Mouse (Mus musculus): ENCODE data around the gene Tenm2. TPM values are rescaled to one million over a fixed set of nuclear protein-coding genes. Genes with fewer than 3 reads are reported as not detected.

The Tenm2 gene
- total RNA-seq, 2 experiments from 2014 or later, result 0.29 to 0.49 TPM

DNA sequence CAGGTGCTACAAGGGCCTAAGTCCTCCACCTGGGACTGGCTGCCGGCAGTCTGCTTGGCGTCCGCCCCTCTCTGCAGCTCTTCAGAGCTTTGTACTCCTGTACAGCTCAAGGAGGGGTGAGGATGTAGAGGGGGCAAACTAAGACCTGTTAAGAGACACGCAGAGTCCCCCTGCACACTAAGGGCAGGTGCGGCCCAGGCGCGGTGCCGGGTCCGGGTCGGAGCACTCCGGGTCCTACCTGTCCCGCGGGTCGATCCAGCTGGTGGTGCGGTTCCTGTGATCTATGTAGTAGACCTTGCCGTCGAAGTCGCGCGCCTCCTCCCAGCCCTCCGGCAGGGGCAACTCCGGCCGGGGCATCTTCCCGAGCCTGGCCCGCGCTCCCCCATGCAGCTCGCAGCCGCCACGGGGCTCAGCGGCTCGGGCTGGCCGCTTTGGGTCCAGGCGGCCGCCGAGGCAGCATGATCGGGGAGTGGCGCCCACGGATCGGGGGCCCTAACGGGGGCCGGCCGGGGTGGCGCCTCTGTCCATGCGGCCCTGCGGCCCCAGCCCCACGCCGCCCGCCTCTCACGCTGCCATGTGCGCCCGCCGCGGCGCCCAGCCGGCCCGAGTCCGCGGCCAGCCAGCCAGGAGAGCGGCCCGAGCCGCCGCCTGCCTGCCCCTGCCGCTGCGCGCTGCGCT lies 1255.9 kb downstream of the Tenm2 start:
- no peak for DNase-seq

DNA sequence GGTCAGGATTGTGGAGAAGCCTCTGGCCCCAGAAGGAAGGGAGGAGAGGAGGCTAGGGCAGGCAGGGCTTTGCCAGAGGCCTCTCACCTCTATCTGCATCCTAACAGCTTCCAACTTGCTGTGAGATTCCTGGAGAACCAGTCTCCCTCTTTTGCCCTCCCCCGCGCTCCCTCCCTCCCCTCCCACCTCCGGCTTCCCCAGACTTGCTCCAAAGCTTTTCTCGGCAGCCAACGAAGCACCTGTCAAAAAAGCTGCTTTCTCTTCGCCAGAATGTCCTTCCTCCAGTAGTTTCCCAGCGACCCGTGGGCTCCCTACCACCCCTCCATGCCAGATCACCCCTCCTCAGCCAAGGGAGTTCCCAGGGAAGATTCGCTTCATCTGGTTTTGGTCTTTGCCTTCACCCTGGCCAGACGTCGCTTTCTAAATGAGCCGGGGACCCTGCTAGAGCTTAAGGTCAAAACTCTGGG lies 1256.5 kb downstream of the Tenm2 start:
- no peak for DNase-seq

DNA sequence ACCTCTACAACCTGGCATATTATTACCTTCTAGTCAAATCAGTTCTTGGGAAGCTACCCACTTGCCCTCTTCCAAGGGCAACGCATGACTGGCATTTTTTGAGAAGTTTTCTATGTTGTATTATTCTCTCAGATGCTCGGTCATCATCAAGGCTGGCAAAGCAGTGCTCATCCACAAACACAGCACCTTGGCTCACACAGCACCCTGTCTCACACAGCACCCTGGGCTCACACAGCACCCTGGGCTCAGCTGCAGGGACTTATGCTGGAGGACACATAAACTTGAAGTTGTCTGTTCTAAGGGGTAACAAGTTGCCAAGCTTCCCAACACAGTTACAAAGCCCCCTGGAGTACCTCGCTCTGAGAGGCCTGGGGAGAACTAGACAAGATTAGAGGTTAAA lies 1258.0 kb downstream of the Tenm2 start:
- DNase-seq, result no peak

DNA sequence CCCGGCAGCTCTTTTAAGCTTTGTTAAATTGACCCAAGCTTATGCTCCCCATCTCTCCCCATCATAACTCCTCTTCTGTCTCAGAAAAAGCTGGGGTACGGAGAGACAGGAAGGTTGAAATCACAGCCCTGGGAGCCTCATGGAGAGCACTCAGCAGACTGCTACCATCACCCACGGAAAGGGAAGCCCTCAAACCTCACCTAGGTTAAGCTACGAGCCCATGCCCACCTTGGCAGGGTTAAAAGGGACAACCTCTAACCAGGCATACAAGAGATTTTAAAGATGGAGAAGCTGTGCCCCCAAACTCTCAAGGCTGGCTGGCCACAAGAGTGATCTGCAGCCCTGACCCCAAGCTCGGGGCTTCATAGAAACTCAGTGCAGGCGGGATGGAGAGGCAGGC lies 1258.7 kb downstream of the Tenm2 start:
- DNase-seq, result no peak

DNA sequence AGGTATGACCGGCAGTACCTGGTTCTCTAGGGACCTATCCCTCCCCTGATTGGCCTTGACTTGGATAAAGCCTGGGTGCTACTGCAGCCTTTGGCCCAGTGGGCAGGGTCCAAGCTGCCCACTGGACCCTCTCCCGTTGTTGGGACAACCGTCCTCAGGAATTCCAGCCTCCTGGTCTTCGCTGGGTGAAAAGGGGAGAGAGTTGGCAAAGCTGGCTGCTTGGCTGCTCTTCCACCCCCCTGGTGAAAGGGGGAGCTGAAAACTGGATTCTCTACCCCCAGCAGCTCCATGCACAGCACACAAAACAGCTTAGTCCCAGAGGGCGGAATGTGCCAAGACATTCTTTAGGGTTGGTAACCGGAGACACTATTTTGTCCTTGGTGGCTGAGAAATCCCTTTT lies 1259.3 kb downstream of the Tenm2 start:
- DNase-seq, result no peak

DNA sequence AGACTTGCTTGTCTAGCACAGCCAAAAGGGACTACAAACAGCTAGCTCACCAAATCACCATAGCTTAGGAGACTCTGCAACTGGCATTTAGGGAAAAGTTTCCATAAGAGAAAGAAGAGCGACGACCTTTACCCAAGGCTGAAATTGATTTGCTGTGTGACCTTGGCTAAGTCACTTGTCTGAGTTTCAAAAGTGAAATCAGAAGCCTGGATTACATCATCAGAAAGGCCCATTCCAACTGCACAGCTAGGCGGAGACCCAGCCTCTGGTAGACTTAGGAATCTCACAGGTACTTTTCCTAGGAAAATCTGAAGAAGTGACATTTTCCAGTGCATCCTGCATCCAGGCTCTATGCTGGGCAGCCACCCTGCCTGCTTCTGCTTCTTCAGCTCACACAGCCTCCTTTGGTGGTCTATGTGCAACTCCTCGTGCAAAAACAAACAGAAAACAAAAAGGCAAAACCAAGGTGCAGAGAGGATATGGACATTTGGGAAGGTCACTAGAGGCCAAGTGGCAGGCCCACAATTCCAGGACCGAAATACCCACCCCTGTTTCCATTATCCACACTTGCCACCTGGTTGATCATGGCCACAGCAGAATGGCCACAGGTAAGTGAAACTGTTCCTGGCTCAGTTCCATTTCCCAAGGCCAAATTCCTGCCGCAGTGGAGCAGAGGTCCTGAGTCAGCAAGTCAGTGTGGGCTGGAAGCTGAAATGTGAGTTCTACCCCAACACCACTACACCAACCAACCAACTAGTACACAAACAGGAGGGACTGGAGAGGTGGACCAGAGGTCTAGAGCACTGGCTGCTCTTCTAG lies 1260.9 kb downstream of the Tenm2 start:
- DNase-seq, result no peak

DNA sequence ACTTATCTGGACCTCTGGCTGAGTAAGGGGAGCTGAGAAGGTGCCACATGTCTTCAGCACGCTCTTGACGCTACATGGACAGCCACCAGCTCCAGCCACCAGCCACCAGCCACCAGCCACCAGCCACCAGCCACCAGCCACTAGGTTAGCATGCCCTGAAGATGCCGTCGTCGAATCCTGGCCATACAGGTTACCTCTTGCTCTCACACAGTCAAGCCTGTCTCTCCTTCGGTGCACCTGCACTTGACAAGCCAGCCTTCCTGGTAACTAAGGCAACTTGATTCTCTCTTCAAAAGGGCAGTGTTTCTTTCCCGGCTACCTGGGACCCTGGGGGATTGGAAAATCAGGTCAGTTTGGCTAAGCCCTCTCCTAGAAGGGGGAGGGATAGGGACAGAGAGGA lies 1262.6 kb downstream of the Tenm2 start:
- no peak for DNase-seq

DNA sequence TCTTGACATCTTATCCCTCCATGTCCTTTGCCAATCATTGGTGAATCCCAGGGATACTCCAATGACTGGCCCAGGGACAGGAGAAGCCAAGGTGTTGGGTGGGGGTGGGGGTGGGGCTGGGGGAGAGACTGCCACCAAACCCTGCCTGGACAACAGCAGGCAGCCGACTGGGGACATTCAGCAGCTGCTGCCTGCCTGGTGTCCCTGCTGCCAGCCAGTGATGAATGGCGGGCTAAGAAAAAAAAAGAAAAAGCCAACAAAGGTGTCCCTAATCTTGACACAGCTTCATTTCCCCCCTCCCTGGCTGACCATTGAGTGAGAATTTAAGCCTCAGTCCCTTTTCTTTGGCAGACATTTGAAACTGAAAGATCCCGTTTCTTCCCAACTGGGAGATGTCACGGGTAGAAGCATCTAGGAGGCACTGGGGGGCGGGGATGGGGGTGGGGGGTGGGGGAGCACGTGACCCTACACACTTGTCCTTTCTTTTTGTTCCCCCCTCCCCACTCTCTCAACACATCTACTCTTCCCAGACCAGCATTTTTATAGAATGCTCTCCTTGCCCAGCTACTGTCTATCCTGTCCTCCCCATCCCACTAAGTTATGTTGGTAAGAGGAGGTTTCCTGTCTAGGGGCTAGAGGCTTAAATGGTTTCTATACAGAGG lies 1263.4 kb downstream of the Tenm2 start:
- DNase-seq, result no peak

DNA sequence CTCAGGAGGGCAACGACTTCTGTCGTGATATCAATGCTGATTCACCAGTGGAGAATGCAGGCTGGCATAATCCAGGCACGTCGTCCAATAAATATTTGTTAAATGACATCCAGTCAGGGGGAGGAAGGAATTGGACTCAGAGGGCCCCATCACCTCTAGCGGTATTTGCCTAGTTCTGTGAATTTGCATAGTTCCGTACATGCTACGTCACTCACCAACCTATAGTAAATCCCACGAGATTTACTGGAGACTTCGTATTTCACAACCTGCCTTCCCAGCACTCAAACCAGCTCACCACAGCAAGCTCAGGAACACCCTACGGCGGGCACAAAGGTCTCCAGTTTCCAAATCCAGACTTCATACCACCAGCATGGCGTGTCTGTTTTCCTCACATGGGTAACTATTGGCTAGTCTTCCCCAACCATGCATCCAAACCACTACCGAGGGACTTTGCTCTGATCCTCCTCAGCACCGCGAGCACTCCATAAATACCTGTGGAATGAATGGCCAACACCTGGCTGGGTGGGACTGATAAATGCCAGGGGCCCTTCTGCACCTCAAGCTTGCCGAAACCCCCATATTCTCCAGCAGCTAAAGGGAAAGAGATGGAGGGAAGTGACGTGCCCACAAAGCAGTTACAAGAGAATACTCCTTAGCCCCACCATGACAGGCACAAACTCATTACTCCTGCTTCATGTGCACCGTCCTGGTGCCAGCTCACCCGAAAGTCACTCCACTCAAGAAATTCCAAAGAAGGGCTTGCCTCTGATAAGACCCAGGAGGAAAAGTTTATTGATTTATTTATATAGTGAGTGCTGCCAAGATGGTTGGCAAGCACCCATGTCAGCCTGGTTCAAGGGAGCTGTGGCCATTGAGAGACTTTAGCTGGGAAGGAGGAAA lies 1264.7 kb downstream of the Tenm2 start:
- DNase-seq, result no peak

DNA sequence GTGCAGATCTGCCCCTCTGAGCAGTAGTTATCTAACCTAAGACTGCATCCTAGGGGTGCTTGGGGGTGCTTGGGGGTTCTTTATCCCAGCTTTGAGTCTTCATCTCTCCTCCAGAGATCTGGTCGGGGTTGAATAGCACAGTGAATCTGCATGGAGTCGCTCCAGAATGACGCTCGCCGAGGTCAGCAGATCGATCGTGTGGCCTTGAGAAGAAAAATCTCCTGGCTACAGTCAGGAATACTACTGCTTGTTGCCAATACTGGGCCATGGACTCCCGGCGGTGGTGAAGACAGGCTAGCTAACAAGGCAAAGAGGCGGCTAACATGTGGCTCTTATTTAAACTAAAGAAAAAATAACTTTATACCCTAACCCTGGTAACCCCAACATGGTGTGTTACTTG lies 1267.5 kb downstream of the Tenm2 start:
- no peak for DNase-seq

DNA sequence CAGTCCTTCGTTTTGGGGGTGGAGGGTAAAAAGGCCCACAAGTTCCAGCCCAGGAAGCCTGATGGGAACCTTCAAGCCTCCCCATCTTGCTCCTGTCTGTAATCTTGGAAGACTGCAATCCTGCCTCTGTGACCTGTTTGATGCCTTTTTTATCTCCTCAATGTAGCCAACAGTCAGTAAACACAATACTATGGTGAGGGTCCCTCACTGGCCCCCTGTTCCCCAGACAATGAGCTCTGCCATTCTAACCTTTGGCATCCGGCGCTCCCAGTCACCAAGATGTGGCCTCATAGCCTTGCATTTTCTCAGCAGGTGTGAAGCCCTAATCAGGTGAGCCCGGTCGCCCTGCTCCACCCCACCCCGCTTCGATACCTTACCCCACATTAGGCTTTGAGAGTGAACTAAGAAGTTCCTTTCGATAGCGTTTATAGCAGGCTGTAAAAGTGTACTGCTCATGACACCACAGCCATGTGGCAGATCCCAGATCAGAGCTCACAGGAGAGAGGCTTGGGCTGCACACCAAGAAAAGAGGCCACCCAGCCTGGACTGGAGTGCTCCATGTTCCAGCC lies 1271.7 kb downstream of the Tenm2 start:
- no peak for DNase-seq

DNA sequence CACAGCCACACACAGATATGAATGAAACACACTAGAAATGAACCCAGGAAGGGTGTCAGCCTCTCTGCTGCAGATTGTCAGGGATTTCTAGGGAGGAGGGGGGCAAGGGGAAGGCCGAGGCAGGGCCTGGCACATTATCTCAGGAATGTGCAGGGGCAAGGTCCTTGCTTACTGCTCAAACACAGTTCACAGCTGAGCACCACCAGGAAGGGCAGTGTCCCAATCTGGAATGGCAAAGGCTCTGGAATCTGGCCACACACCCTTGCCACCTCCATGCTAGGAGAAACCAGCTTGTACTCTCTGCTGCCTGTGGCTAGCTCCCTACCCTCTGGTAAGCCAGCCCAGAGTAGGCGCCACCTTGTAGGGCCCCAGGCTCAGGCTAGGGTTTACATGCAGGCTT lies 1272.2 kb downstream of the Tenm2 start:
- DNase-seq, result no peak

DNA sequence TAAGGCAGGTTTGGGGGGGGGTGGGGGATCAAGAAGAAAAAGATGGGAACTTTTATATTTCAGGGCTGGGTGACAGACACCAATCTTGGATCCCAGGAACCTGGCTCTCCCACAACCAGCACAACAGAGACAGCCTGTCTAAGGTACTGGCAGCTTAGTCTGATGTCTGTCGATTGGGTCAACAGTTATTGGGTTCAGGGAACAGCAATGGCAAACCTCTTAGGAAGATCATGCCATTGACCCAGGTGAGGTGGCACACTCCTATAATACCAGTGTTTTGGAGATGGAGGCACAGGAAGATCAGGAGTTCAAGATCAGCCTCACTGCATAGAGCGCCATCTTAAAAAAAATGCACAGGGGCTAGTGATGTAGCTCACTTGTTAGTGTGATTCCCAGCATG lies 1273.3 kb downstream of the Tenm2 start:
- no peak for DNase-seq

DNA sequence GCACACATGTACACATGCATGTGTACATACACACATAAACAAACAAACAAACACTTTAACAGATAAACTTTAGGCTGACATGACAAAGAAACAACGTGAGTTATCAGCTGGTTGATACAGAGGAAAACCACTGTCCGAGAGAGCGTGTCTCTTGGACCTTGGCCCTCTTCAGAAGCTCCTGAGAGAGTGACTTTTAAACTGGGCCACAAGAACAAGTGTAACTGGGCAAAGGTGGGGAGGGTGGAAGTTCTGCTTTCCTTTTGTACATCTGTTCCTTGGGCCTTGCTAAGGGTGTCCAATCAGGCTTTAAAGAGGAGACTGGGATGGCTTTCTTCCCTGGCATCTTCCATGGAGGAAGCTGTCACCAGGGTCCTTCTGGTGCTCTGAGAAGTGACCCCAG lies 1276.5 kb downstream of the Tenm2 start:
- DNase-seq, result no peak

All from gastrocnemius, postnatal 25 days (tissue).